Mouse (Mus musculus): ENCODE results near the gene Ptpn20.

Gene Ptpn20

DNA sequence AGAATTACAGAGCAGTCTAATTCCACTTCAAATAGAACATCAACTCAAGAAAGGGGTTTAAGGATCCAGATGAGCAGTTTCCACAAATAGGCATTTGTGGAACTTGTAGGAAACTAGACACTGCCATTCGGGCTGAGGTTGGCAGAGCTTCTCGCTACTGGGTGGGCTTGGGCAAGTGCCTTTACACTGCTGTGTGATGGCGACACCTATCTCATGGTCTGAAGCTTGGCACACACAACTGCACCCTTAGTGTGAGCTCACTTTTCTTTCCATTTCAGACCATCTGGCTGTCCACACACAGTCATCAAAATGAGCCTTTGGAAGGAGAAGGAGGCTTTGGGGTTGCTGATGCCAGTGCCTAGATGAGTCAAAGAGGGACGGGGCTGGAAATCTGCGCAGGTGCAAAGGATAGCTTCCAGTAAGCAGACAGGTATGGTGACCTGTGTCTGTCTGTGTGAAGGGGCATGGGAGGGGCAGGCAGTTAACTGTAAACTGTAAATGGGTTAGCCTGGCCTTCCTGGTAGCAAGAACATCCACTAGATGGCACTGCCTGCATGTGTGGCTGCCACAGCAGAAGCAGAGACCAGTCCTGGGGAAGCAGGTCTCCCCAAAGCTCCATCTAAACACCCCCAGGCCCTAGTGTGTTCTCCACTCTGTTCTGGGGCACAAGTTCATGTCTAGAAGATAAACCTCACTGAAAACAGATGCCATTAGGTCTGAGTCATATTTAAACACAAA is 84.5 kb downstream of the Ptpn20 start:
- no peak for DNase-seq (ENCODE audit: extremely low read depth, low read depth)

DNA sequence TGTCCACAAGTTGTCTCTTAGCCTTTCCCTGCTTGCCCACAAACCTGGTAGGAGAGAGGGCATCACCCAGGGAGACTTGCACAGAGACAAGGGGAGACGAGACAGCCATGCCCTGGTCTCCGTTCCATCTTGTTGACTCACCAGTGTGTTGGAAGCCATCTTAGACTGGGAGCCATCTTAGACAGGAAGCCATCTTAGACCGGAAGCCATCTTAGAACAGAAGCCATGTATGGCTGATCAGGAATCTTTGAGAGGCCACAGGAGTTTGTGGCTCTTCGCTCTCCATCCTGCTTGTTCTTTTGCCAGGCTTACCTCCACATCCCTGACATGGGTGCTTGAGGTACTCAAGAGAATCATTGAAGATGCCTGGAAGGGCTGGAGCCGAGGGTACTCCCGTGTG is 89.0 kb downstream of the Ptpn20 start:
- no peak for DNase-seq (ENCODE audit: extremely low read depth, low read depth)

DNA sequence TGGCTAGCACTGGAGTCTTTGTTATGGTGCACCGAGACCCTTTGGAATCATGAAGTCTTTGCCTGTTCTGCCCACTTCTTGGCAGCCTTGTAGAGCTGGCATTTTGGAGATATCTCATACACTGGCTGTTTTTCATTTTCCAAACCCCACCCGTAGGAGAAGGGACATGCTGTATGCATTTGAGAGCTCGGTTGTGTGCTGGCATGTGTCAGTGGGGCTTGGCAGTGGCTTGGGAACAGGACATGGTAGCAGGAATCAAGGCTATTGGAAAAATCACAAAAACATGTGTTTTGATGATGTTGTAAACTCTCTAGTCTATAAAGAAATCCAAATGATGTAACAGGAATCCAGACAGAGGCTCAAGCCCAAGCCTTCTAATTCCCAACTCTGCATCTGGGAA is 89.7 kb downstream of the Ptpn20 start:
- DNase-seq (ENCODE audit: extremely low read depth, low read depth): no peak

DNA sequence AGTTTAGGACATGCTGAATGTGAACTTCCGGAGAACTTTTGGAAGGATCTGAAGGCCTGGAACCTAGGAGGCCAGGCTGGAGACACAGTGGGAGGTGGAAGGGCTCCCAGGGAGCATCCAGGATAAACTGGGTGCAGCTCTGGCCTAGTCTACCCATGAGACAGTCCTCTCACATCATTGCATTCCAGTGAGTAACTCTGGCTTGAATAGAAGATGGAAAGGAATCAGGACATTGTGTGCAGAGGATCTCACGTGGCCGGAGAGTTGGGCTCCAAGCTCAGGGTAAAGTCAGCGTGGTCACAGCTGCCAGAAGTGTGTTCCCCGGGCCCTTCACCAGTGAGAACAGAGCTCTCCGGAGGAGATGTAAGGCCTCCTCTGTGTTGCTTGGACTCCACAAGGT is 91.6 kb downstream of the Ptpn20 start:
- no peak for DNase-seq (ENCODE audit: extremely low read depth, low read depth)

DNA sequence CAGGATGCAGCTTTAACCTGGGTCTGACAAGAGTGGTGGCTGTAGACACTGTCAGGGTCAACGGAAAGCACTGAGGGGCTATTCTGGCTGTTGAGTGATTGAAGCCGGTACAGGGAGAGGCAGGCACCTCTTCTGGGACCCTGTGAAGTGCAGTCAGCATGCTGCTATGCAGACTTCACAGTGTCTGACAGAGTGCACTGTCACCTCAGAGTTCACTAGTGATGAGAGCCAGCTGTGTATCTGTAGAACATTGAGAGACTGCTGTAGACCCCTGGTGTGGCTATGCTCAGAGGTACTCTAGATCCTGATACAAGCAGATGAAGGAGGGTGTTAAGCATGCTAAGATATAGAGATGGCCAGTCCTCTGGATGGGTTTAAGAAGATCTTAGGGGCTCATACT is 93.8 kb downstream of the Ptpn20 start:
- no peak for DNase-seq (ENCODE audit: extremely low read depth, low read depth)

DNA sequence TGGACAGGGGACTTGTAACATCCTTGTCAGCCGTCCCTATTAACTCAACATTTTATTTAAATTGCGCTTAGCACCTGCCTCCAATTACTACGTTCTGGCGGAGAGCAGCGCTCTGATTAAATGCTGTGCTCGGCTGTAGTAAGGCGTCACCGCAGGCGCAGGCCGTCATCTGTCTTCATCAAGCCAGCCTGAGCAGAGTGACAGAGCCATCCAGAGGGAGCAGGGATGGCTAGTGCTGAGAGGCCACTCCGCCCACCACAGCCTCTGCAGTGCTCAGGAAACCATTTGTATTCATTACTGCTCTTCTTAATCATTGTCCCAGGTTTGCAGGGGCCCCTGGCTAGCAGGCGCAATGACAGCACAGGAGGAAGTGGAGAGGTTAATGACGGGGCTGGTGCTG is 94.7 kb downstream of the Ptpn20 start:
- no peak for DNase-seq (ENCODE audit: extremely low read depth, low read depth)

DNA sequence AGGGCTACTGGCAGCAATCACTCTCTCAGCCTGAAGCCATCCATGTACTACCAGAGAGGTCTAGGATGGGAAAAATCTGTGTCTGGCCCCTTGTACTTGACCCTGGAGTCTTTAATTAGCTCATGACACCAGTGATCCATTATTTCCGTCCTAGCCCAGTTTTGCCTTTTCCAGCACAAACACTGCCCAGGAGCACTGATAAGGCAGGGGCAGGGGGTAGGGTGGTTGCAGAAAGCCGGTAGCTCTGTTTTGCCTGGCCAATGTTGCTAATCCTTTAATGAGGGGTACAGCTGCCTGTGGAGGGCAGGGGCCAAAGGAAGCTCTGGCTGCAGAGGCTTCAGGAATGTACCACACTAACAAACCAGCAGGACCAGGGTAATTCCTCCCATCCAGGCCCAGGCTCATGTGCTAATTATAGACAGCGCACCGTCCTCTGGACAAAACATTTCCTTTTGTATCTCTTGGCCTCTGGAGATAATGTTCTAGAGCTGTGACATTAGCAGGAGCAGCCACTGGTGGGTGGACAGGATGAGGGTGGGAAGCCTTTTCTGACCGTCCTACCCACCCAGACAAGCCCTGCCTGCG is 98.5 kb downstream of the Ptpn20 start:
- no peak for DNase-seq (ENCODE audit: extremely low read depth, low read depth)

DNA sequence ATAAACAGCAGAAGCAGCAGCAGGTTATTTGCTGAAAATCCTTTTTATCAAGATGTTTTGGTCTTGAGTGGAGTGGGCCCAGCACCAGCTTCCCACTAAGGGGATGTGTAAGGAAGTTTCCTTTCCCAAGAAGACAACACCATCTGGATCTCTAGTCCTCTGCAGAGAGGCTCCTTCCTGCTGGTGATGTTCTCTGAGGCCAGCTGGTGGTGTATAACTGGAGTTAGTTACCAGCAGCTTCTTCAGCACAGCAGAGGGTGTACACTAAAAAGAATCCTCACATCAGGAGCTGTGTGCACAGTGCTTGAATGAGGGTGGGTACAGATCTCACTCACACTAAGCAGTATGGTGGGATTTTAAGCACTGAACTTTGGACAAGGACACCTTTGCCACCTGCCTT is 100.0 kb downstream of the Ptpn20 start:
- DNase-seq (ENCODE audit: extremely low read depth, low read depth): no peak

Measured in MEL-GATA-1-ER (cell line).